Mouse (Mus musculus): ENCODE measurements at regions not wholly inside any gene's neighbourhood (a gene's known extent, or its start where the extent isn't known, plus 50 kb on each side); places are given as distances from the start of the nearest gene placed in this dataset.

DNA sequence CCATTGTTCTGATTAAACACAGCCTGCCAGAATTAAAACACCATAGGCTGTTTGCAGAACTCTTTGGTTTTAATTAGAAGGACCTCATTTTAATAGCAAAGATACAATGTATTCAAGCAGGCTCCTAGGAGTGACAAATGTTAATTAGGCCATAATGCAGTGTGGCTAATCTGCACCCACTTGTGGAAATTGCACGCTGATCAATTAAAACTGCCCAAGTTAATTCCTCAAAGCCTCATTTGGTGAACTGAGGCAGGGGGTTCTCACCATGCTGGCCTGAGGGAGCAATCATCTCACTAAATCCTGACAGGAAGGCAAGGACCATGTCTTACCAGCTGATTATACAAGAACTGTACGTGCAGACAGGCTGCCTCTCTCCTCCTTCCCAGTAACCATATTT lies 220.7 kb downstream of the Gsdmc2 start:
- TF ChIP-seq CTCF (IDR thresholded peaks at IDR 0.05) = no peak
- no peak for TF ChIP-seq POLR2A (IDR thresholded peaks at IDR 0.05; ENCODE audit: insufficient read depth, low read depth, low read length)

Data from heart, adult 2 months (tissue).